Mouse (Mus musculus) embryonic fibroblast, embryonic 13.5 days (primary cell): ENCODE results near the gene Ncf1. TPM values are rescaled to one million over a fixed set of nuclear protein-coding genes. Genes with fewer than 3 reads are reported as not detected.

Experiments
- H3K27ac ChIP-seq: 2 replicates; pipeline ENCODE4 v1.5.1; 2012; ENCODE audit warnings: low read length, control low read depth, inconsistent platforms; ENCODE audit not compliant: insufficient read depth
- H3K4me1 ChIP-seq: 2 replicates; pipeline ENCODE4 v1.6.1; 2011; ENCODE audit warnings: low read length; ENCODE audit not compliant: control insufficient read depth, insufficient read depth
- H3K4me3 ChIP-seq: 2 replicates; pipeline ENCODE4 v1.5.1; 2011; ENCODE audit warnings: mild to moderate bottlenecking, control low read depth, low read length; ENCODE audit not compliant: insufficient read depth
- CTCF ChIP-seq: IDR thresholded peaks from 2 replicates; pipeline ENCODE4 v1.5.1; 2011; ENCODE audit warnings: mild to moderate bottlenecking, control low read depth, low read length, moderate library complexity, borderline replicate concordance; ENCODE audit not compliant: insufficient read depth
- POLR2A ChIP-seq: IDR thresholded peaks from 2 replicates; pipeline ENCODE4 v1.6.1; 2011; ENCODE audit warnings: low read depth, mild to moderate bottlenecking, control low read depth, low read length, moderate library complexity
- polyA plus RNA-seq: library from polyadenylated mRNA; stranded (reverse); fragments of >200 nt; gene quantifications from 2 replicates; pipeline ENCODE4 v1.2.4, GENCODE M21; 2011; ENCODE audit warnings: low read depth; ENCODE audit not compliant: missing spikeins, insufficient read length

Gene Ncf1
- 1.3 TPM in 1 of 2 replicates, not detected in the other for polyA plus RNA-seq

DNA sequence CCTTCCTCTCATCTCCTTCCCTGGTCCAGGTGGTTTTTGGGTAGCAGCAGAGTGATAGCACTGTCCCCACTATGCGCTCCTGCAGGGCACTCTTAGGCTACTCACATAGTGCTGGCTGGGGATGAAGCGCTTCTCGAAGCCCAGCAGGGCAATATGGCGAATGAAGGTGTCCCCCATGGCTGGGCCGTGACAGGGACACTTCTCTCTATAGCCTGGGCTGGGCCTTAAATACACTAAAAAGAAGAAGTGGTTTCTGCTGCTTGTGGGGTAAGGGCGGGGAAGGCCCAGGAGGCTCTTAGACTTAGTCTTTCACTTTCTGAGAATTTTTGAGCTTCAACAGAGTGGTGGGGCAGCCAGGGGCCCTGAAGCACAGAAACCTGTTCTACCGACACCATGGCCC, at the start of gene Ncf1:
Gene Ncf1 (minus strand): TSS at position 235 of the 400 bp plus-strand sequence.
- H3K4me1 ChIP-seq = no peaks in the 10 kb centered on the region
- no peak within 1 kb of the TSS for H3K27ac ChIP-seq
- H3K4me3 ChIP-seq = no peak within 1 kb of the TSS
- no peak for TF ChIP-seq POLR2A
- TF ChIP-seq CTCF = no peak

DNA sequence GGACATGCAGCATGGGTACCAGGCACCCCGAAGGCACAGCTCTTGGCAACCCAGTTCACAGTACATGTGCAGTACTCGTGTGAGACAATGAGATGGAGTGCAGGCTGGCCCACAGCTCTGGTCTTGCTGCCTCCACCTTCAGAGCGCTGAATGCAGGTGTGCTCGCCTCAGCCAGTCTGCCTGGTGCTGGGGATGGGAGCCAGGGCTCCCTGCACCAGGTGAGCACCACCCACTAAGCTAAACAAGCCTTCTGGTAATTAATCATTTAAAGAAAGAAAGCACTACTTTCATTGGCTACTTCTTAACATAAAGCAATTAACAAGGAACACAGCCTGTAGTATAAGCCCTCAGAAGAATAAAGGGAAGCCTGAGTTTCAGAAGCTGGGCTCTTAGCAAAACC, 47.7 kb upstream of the Ncf1 start:
- TF ChIP-seq CTCF (no peak), POLR2A (no peak)
- no peak overlapping the region for H3K4me3 ChIP-seq
- H3K4me1 ChIP-seq = no peaks in the 10 kb centered on the region
- no peak overlapping the region for H3K27ac ChIP-seq

DNA sequence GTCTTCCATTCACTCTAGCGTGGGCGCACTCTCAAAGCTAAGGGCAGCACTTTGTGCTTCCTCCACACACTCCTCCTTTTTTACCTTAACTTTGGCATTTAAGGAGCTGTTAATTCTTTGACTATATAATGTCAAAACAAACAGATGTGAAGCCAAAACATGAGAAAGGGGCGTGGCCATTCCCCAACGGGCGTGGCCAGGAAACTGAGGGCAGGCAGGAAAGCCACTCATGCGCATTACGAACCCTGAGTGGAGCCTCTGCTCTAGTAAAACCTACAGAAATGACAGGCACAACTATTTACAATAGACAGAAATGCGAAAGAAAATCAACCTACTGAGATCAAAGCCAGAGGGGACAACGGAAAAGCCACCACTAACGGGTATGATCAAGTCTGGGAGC, 46.1 kb upstream of the Ncf1 start:
- H3K4me3 ChIP-seq = no peak overlapping the region
- H3K27ac ChIP-seq = no peak overlapping the region
- no peaks in the 10 kb centered on the region for H3K4me1 ChIP-seq
- TF ChIP-seq CTCF (no peak), POLR2A (no peak)

DNA sequence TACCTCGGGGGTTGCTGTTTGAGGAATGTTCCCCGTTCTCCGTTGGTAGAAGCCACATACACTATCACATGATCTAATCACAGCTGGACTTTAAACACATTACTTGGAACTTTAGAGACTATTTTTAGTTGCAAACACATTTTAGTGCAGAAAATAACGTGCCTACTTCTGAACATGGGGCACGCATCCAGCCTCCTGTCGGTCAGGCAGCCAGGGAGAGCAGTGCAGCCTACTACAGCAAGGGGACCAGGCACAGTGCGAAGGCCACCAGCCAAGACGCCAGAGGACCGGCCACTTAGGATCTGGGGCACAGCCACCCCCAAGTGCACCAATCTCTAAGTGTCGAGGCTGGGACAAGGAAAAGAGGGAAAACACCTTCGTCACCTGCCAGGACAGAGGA, 45.6 kb upstream of the Ncf1 start:
- no peak overlapping the region for H3K4me3 ChIP-seq
- TF ChIP-seq CTCF (no peak), POLR2A (no peak)
- H3K27ac ChIP-seq = no peak overlapping the region
- H3K4me1 ChIP-seq = no peaks in the 10 kb centered on the region

DNA sequence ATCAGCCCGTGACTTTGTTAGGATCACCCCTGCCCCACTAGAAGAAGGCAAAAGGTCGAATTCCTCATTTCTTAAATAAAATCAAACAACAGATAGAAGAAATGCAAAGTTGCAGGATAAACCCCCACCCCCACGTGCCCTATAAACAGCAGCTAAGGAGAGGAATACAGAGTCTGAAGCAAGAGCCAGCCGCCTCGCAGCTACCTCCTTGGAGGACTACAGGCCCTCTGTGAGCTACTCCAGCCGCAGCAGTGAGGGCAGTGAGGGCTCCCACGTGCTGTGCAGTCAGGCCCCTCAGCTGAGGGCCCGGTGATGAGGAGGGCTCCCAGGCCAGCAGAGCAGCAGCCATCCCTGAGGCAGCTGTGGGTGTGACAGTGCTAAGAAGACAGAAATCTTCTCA, 44.3 kb upstream of the Ncf1 start:
- Histone ChIP-seq H3K27ac (no peak overlapping the region), H3K4me3 (no peak overlapping the region), H3K4me1 (no peaks in the 10 kb centered on the region)
- TF ChIP-seq POLR2A = no peak
- TF ChIP-seq CTCF = no peak

DNA sequence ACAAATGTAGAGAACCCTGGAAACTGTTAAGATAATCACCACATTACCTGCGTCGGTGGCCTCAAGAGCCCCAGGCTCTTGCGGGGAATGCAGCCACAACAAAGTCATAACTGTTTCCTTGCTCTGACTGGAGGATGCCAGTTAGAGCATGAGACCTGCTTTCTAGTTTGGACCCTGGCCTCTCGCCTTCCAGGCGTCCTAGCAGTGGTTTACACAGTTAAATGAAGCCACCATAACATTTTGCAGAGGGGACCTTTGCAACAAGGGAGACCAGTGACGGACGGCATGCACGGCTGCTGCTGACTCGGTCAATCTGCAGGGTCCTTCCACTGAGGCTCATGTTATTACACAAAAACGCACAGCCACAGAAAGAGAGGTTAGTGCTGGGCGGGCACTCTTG, 43.3 kb upstream of the Ncf1 start:
- TF ChIP-seq CTCF = no peak
- no peak for TF ChIP-seq POLR2A
- Histone ChIP-seq H3K4me1 (no peaks in the 10 kb centered on the region), H3K4me3 (no peak overlapping the region), H3K27ac (no peak overlapping the region)

DNA sequence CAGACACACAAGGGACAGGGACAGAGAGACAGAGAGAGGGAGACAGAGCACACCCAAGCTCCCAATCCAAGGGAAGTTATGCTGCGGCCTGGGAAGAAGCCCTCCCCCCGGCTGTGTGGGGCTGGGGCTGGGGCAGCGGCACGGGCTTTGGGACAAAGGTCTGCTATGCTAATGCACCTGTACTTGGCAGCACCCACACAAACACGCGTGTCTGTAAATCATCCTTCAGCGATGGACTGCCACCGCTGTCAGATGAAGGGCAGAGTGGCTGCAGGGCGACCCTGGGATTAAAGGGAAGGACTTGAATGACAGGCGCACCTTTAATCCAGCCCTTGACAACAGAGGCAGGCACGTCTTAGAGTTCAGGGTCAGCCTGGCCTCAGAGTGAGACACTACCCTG, 42.0 kb upstream of the Ncf1 start:
- Histone ChIP-seq H3K4me3 (no peak overlapping the region), H3K4me1 (no peaks in the 10 kb centered on the region), H3K27ac (no peak overlapping the region)
- TF ChIP-seq CTCF (no peak), POLR2A (no peak)

DNA sequence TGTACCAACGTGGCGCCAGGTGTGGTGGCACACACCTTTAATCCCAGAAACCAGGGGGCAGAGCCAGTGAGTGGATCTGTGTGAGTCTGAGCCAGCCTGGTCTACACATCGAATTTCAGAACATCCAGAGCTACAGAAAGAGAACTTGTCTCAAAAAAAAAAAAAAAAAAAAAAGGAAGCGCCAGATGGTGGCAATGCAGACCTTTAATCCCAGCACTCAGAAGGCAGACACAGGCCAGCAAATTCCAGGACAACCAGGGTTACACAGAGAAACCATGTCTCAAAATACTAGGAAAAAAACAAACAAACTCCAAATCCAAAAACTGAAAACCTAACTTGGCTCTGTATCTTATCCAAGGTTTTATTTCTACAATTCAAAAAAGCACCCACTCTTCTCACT, 41.1 kb upstream of the Ncf1 start:
- TF ChIP-seq POLR2A (no peak), CTCF (no peak)
- H3K27ac ChIP-seq = no peak overlapping the region
- H3K4me3 ChIP-seq = no peak overlapping the region
- no peaks in the 10 kb centered on the region for H3K4me1 ChIP-seq

DNA sequence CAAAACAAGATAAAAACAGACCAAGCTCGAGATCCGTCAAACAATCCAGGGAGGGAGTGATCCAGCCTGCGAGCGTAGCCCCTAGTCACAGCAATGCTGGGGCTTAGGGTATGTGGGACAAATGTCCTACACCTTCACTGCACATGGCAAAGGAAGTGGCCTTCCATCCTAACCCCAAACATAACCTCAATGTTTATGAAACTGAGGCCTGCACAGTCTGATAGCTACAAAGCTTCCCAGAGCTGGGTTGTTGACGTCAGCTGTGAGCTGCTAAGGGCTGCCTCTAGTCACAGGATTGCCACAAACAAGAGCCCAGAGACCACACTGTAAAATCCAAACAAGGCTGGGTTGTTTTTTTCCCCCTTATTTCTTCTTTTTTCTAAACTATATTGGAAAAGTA, 40.3 kb upstream of the Ncf1 start:
- TF ChIP-seq POLR2A = no peak
- Histone ChIP-seq H3K27ac (no peak overlapping the region), H3K4me1 (no peaks in the 10 kb centered on the region), H3K4me3 (no peak overlapping the region)

DNA sequence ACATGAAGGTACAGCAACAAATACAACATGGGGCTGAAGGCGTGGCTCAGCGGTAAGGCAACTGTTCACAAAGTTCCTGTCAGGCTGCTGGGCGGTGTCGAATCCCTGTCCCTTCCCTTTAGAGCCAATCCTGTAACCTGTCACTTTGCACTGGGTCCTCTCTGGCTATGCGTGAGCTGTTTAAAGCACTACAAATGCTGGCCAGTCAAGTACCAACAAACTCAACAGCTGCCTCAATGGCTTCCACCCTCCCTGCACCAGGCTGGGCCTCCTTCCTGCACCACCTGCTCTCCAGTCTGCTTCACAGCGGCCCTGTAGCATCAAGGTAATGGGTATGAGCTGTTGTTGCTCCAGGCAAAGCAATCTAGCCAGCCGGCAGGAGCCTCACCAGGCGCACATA, 39.3 kb upstream of the Ncf1 start:
- no peak overlapping the region for H3K27ac ChIP-seq
- no peaks in the 10 kb centered on the region for H3K4me1 ChIP-seq
- no peak for TF ChIP-seq POLR2A
- TF ChIP-seq CTCF = no peak
- H3K4me3 ChIP-seq = no peak overlapping the region

DNA sequence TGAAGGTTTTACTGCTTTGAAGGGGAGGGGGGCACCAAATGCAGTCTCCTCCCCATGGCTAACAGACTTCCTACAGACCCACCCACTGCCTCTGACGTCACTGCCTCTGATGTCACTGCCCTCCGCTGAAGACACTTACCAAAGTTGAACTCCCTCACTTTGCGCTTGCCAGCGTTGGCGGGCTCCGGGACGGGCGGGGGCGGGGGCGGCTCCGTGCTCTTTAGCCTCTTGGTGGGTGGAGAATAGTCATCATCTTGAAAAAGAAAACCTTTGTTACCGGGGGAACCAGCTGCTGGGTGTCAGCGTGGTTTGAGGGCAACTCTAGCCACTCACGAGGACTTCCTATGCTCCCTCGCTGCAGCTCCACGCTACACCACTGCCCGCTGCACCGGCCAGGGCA, 37.0 kb upstream of the Ncf1 start:
- no peak for TF ChIP-seq CTCF
- no peak for TF ChIP-seq POLR2A
- H3K4me1 ChIP-seq = no peaks in the 10 kb centered on the region
- H3K27ac ChIP-seq = no peak overlapping the region

DNA sequence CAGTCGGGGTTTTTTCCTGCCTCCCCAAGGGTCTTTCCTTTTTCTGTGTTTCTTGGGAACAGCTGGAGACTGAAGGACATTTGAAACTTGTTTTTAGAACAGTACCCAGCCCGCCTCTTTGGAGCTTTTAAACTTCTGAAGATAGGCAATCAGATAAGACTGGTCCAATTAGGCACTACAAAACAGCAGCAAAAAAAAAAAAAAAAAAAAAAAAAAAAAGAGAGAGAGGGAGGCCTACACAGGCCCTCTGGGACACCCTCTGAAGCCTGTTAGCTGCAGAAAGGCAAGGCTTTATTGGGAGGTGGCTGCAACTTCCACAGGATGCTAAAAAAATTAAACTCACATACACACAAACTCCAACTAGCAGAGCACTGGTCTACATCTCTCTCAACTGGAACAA, 36.5 kb upstream of the Ncf1 start:
- Histone ChIP-seq H3K27ac (no peak overlapping the region), H3K4me3 (no peak overlapping the region), H3K4me1 (no peaks in the 10 kb centered on the region)
- TF ChIP-seq POLR2A = no peak

More for the DNA sequence above, 37.0 kb upstream of the Ncf1 start:
- no peak overlapping the region for H3K4me3 ChIP-seq
